Mouse (Mus musculus): ENCODE data around the gene 4933415A04Rik.

GRCm38 (mm10) chr11:43626927-43627645 lies 40.2 kb downstream of the 4933415A04Rik start:
- no peak for TF ChIP-seq CTCF (IDR thresholded peaks at IDR 0.05; ENCODE audit: low read depth, low read length)
- no peak for TF ChIP-seq POLR2A (IDR thresholded peaks at IDR 0.05; ENCODE audit: borderline replicate concordance, low read depth, low read length)

Measured in bone marrow macrophage, adult 2 months (primary cell).